Mouse (Mus musculus) neural tube, embryonic 11.5 days (tissue): Measurements from ENCODE around the gene Eif3k. TPM values are rescaled to one million over a fixed set of nuclear protein-coding genes. Genes with fewer than 3 reads are reported as not detected.

Experiments
- ATAC-seq: fragments of 200-750 bp; cut with Nextera tagmentation; 2 replicates; pipeline ENCODE4 v1.8.0; 2017; ENCODE audit warnings: moderate number of reproducible peaks, mild to moderate bottlenecking, moderate TSS enrichment, moderate library complexity; ENCODE audit not compliant: insufficient read depth, low FRiP score, low TSS enrichment
- DNase-seq: peaks from one replicate; pipeline ENCODE4 v3.0.0-alpha.2; 2015; ENCODE audit warnings: low spot score
- H3K27ac ChIP-seq: fragments of 300-500 bp; sonication (generic); 2 replicates; pipeline ENCODE4 v1.5.1; 2014; ENCODE audit warnings: low read depth, mild to moderate bottlenecking, low read length
- H3K27me3 ChIP-seq: fragments of 300-500 bp; sonication (generic); 2 replicates; pipeline ENCODE4 v1.6.1; 2014; ENCODE audit warnings: mild to moderate bottlenecking, low read length, mixed read lengths; ENCODE audit not compliant: control insufficient read depth, insufficient read depth
- H3K36me3 ChIP-seq: fragments of 300-500 bp; sonication (generic); 2 replicates; pipeline ENCODE4 v1.6.1; 2014; ENCODE audit warnings: mild to moderate bottlenecking, low read length, moderate library complexity, mixed read lengths; ENCODE audit not compliant: control insufficient read depth, insufficient read depth
- H3K4me1 ChIP-seq: fragments of 300-500 bp; sonication (generic); 2 replicates; pipeline ENCODE4 v1.6.1; 2014; ENCODE audit warnings: low read length, mixed read lengths; ENCODE audit not compliant: control insufficient read depth, insufficient read depth
- H3K4me2 ChIP-seq: fragments of 300-500 bp; sonication (generic); 2 replicates; pipeline ENCODE4 v1.6.1; 2014; ENCODE audit warnings: low read depth, mild to moderate bottlenecking, moderate library complexity
- H3K4me3 ChIP-seq: fragments of 300-500 bp; sonication (generic); 2 replicates; pipeline ENCODE4 v1.5.1; 2014; ENCODE audit warnings: low read depth, low read length
- H3K9ac ChIP-seq: fragments of 300-500 bp; sonication (generic); 2 replicates; pipeline ENCODE4 v1.6.1; 2014; ENCODE audit warnings: mild to moderate bottlenecking, low read length
- H3K9me3 ChIP-seq: fragments of 300-500 bp; sonication (generic); 2 replicates; pipeline ENCODE4 v1.6.1; 2016; ENCODE audit warnings: low read length; ENCODE audit not compliant: control insufficient read depth
- WGBS: fragments of 180-500 bp; shearing (Covaris S2); extraction: QIAGEN DNeasy Blood & Tissue Kit; methylation state at CpG from one replicate; pipeline ENCODE4 v1.1.7; 2014; 5-methylcytosine and 5-hydroxymethylcytosine counted together
- polyA plus RNA-seq: library from polyadenylated mRNA; unstranded; fragments of >200 nt; fragmentation: Nextera tagmentation; extraction: Ambion mirVana; gene quantifications from 2 replicates; pipeline ENCODE4 v1.2.1, GENCODE M21; 2014

Eif3k gene
- polyA plus RNA-seq, 1 experiment from 2014 or later: 383 TPM

DNA sequence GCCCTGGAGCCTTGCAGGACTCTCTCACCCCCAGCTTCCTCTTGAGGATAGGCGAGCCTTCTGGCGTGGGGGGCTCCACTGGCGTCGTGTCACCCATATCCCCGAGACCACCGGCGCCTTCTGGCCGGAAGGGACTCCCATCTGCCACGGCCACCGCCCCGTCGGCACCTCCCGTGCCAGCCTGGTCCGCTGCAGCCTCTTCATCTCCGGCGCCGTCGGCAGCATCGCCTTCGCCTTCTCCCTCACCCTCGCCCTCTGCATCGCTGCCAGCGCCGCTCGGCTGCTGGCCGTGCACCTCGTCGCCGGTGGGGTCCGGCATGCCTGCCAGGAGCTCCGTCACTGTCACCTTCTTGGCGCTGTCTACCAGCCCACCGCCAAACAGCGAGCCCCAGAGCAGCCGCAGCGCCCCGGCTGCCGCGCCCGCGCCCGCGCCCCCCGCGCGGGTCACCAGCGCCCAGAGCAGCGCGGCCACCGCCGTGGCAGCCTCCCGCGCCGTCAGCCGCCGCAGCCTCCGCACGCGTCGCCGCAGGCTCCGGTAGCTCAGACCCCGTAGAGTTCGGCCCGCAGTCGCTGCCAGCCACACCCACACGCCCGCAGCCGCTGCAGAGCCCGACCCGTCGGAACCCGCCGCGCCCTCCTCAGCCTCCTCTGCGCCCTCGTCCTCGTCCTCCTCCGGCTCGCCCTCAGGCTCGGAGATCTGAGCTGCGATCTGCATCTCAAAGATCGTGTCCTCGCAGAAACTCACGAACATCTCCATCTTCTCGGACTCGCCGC, 38.0 kb upstream of the Eif3k start:
- Histone ChIP-seq H3K4me2 (peak overlapping the region; percentile 61), H3K27ac (no peak overlapping the region), H3K36me3 (no peaks in the 10 kb centered on the region), H3K4me3 (peak overlapping the region; percentile 37), H3K27me3 (peaks cover 32% of the 10 kb centered on the region), H3K4me1 (no peaks in the 10 kb centered on the region), H3K9ac (peak overlapping the region; percentile 41; the same call in 1 of the 2 replicates), H3K9me3 (peaks cover 4% of the 10 kb centered on the region; the same call in 1 of the 2 replicates)
- ATAC-seq (no peak), DNase-seq (no peak)
- WGBS: 4% methylated on average over 84 of the region's 88 CpGs

DNA sequence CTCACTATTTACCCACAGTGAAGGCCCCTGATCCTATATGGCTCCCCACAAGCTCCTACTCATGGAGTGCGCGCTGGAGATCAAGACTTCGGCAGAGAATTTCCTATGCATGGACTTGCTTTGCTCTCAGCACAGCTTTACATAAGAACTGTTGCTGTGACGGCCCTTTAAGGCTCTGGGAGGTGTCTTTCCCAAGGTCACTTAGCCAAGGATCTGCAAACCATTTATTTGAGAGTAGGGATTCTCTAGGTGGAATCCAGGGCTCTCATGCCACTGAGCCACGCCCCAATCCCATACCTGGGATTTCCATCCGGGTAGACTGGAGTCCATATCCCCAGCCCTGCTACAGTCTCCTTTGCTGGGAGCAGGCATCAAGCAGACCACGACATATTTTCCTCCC, 35.6 kb upstream of the Eif3k start:
- Histone ChIP-seq H3K27ac (peak overlapping the region; percentile 10; the same call in 1 of the 2 replicates), H3K36me3 (no peaks in the 10 kb centered on the region), H3K4me3 (no peak overlapping the region), H3K4me1 (no peaks in the 10 kb centered on the region), H3K9me3 (peaks cover 4% of the 10 kb centered on the region; the same call in 1 of the 2 replicates), H3K4me2 (no peak overlapping the region), H3K27me3 (peaks cover 32% of the 10 kb centered on the region), H3K9ac (no peak overlapping the region)
- ATAC-seq (no peak), DNase-seq (no peak)
- 88% methylated on average over 7 of the region's 7 CpGs for WGBS

DNA sequence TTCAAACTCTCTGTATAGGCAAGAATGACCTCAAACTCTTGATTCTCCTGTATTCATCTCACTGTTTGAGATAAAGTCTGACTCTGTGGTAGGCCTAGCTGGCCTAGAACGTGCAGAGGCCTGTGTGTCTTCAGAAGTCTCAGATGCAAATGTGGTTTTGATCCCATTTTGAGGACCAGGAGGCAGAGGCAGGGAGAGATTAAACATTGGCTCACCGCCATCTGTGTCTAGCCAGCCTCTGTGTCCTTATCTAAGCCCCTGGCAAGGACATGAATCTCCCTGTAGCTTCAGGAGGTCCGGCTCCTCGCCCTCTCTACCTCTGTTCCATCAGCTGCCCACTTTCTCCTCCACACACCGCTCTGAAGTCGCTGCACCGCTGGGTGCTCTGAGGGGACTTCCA, 34.8 kb upstream of the Eif3k start:
- H3K4me2 ChIP-seq: no peak overlapping the region
- no peaks in the 10 kb centered on the region for H3K36me3 ChIP-seq
- no peak overlapping the region for H3K4me3 ChIP-seq
- H3K9ac ChIP-seq: no peak overlapping the region
- no peaks in the 10 kb centered on the region for H3K4me1 ChIP-seq
- no peak for ATAC-seq
- DNase-seq: no peak
- WGBS: 85% methylated on average over 7 of the region's 7 CpGs
- H3K9me3 ChIP-seq: peaks cover 4% of the 10 kb centered on the region; the same call in 1 of the 2 replicates
- no peak overlapping the region for H3K27ac ChIP-seq
- H3K27me3 ChIP-seq: peaks cover 32% of the 10 kb centered on the region

DNA sequence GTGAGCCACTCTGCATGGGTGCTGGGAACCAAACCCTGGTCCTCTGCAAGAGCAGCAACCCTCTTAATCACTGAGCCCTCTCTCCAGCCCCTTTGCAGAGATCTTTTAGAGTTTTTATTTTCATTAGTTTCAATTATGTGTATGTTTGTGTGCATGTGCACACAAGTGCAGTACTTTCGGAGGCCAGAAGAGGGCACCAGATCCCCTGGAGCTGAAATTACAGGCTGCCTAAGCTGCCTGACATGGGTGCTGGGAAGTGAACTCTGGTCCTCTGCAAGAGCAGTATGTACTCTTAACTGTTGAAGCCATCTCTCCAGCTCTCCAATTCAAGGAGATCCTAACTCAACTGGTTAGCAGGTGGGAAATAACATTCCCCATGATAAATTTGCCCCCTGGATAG, 33.3 kb upstream of the Eif3k start:
- Histone ChIP-seq H3K4me3 (no peak overlapping the region), H3K4me2 (no peak overlapping the region), H3K4me1 (no peaks in the 10 kb centered on the region), H3K9me3 (peaks cover 4% of the 10 kb centered on the region; the same call in 1 of the 2 replicates), H3K36me3 (no peaks in the 10 kb centered on the region), H3K9ac (no peak overlapping the region), H3K27me3 (peaks cover 25% of the 10 kb centered on the region), H3K27ac (no peak overlapping the region)
- DNase-seq (no peak), ATAC-seq (no peak)
- WGBS: 96% methylated on average over 1 of the region's 1 CpGs

DNA sequence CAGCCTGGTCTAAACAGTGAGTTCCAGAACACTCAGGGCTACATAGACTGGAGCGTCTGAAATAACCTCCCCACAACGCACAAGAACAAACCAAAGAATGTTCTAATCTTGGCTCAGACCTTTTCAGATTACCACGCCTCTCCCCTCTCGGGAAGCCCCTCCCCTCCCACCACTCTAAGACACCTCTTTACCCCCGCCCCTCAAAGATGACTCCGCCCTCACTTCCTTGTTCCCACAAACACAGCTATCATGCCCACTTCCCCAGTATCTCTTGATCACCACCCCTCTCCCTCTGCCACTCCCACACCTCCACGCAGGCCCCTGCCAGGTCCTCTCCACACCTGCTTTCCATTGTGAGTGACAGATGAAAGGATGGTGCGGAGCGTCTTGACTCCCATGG, 27.1 kb upstream of the Eif3k start:
- H3K27me3 ChIP-seq: no peaks in the 10 kb centered on the region

DNA sequence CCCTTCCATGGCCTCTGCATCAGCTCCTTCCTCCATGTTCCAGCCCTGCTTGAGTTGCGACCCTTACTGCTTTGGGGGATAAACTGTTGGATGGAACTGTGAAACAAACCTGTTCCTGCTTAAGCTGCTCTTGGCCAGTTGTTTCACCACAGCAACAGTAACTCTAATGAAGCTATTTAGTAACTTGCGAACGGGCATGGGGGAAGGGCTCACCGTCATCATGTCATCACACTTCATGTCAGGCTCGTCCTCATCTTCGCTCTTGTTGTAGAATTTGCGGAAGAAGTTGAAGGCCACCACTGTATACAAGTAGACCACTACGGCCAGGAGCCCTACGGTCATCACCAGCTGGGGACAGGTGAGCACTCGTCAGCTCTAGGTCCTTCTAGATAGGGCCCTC, 26.5 kb upstream of the Eif3k start:
- Histone ChIP-seq H3K27me3 (no peaks in the 10 kb centered on the region), H3K9me3 (no peaks in the 10 kb centered on the region), H3K4me2 (no peak overlapping the region), H3K27ac (no peak overlapping the region), H3K4me3 (no peak overlapping the region), H3K4me1 (no peaks in the 10 kb centered on the region), H3K36me3 (no peaks in the 10 kb centered on the region), H3K9ac (no peak overlapping the region)
- ATAC-seq (no peak), DNase-seq (no peak)
- 91% methylated on average over 10 of the region's 10 CpGs for WGBS

More for the DNA sequence above, 27.1 kb upstream of the Eif3k start:
- Histone ChIP-seq H3K4me3 (no peak overlapping the region), H3K9me3 (no peaks in the 10 kb centered on the region), H3K4me1 (no peaks in the 10 kb centered on the region), H3K27ac (no peak overlapping the region), H3K9ac (no peak overlapping the region), H3K4me2 (no peak overlapping the region), H3K36me3 (no peaks in the 10 kb centered on the region)
- 85% methylated on average over 9 of the region's 9 CpGs for WGBS
- ATAC-seq: no peak
- DNase-seq: no peak

DNA sequence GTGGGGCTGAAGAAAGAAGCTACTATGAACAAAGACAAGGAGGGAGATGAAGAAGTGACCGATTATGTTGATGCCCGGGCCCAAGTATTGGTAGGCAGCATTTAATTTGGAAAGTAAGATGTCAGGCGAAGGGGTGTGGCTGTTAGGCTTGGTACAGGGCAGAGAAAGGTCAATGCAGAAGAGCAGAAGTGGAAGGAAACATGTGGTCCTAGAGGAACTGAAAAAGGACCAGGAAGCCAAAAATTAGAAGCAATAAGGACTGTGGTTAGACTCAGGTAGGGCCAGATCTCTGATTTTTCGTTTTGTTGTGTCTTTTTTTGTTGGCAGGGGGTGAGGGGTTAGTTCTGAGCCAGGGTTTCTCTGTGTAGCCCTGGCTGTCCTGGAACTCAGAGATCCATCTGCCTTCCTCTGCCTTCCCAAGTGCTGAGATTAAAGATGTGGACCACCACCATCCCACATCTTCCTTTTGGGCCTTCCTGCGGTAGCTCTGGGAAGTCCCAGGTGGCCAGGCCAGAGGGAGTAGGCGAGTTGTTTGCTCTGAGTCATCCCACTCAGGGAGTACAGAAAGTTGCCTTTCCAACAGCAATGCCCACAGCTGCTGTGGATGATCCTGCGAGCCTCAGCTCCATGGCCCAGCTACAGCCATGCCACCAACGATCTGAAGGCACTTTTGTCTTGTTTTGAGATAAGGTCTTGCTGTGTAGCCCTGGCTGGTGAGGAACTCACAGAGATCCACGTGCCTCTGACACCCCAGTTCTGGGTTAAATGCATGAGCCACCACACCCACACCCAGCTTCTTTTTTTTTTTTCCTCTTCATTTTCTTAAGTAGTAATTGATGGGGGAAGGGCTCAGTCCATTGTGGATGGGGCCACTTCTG, 25.8 kb upstream of the Eif3k start:
- ATAC-seq (no peak), DNase-seq (no peak)
- no peak overlapping the region for H3K27ac ChIP-seq
- WGBS: 82% methylated on average over 9 of the region's 9 CpGs
- no peaks in the 10 kb centered on the region for H3K4me1 ChIP-seq
- no peak overlapping the region for H3K4me2 ChIP-seq
- H3K36me3 ChIP-seq: no peaks in the 10 kb centered on the region
- no peaks in the 10 kb centered on the region for H3K27me3 ChIP-seq
- no peaks in the 10 kb centered on the region for H3K9me3 ChIP-seq
- H3K4me3 ChIP-seq: no peak overlapping the region
- H3K9ac ChIP-seq: no peak overlapping the region

DNA sequence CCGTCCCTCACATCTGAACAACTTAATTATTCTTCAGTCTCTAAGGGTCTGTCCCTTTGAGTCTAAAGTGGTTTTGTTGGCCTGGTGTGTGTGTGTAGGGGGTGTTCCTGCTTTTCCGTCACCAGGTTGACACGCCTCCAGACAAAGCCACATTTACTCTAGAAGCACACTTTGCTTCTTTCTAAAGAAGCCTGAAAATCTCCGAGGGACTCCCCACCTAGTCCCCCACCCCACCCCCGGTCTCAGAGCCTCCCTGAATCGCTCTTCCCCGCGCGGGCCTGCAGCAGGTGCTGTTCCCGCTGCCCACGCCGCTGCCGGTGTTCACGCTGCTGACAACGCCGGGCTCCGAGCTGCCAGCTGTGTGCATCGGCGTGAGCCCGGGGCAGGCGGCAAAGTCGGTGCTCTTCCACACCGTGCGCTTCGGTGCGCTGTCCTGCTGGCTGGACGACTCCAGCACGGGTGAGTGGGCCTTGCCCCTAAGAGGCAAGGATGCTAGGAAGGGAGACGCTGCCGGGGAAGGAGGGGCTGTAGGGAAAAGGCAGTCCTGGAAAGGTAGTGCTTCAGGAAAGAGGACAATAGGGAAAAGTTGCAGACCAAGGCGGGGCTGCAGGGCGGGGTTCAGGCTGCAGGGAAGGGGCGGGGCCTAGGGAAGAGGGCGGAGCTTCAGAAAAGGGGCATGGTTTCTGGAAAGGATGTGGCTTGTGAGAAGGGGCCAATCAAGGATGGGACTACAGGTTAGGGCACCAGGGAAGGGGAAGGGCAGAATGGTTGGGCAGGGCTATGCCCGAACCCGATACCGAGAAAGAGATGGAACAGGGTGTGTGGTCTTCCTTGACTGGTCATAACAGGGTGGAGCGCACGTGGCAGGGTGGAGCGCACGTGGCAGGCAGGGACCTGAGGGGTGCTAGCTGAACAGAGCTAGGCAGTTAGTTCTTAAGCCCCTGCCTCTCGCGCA, 19.3 kb upstream of the Eif3k start:
- Histone ChIP-seq H3K27ac (0 out of 2 replicates have a peak overlapping the region, but pooled peaks have one; percentile 31), H3K4me2 (peak overlapping the region; percentile 84), H3K36me3 (no peaks in the 10 kb centered on the region), H3K4me3 (peak overlapping the region; percentile 47), H3K4me1 (no peaks in the 10 kb centered on the region), H3K9me3 (no peaks in the 10 kb centered on the region), H3K9ac (peak overlapping the region; percentile 82), H3K27me3 (no peaks in the 10 kb centered on the region)
- WGBS: 5% methylated on average over 43 of the region's 43 CpGs
- DNase-seq (peak; percentile 84), ATAC-seq (peak; percentile 75)
